Mouse (Mus musculus): Measurements from ENCODE around the gene Mrpl40. TPM values are rescaled to one million over a fixed set of nuclear protein-coding genes. Genes with fewer than 3 reads are reported as not detected.
A peak's percentile ranks its signal among the peaks of the same experiment; 100 is the strongest.
"Not testable (repeated sequence)": the region's sequence is repeated elsewhere in the genome, so short reads cannot be mapped to it uniquely, and the experiment has no call there.

Mrpl40 gene
- polyA plus RNA-seq, 1 experiment from 2014 or later, result 99.2 TPM

DNA sequence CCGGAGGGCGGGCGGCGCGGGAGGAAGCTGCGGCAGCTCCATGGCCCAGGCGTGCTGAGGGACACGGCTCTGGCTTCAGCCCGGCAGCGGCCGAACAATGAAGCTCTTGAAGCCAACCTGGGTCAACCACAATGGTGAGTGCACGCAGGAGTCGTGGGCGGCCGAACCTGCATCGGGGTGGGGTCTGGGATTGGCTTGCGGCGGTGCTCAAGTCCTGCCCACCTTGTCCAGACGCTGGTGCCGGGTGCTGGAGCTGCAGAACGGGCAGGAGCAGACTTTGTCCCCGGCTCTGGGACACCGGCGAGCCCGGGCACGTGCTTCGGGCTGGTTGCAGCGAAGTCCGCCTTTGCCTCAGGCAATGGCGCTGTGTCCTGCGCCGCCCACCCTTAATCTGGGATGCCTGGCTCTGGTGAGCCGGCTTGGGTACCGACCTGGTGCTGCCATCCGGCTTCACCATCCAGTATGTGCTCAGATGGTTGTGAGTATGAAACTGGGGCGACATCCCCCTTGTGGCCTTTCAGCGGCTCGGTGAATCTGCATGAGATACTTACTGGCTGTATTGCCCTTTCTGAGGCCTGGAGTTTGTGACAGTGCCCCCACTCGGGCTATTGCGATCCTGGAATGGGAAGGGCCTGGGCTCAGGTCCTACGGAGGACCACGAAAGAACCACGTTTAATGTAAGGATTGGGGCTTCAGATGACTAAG, 876 bp upstream of the Mrpl40 start:
- Histone ChIP-seq H3K9ac (replicated peaks; ENCODE audit: low read length) (peak overlapping the region; percentile 87), H3K36me3 (ENCODE audit: insufficient read depth, low read length) (peaks cover 19% of the 10 kb centered on the region), H3K4me3 (ENCODE audit: low read length) (peak overlapping the region; percentile 91), H3K27me3 (ENCODE audit: insufficient read depth, low read length) (no peaks in the 10 kb centered on the region), H3K9me3 (ENCODE audit: low read length) (no peaks in the 10 kb centered on the region), H3K4me2 (replicated peaks; ENCODE audit: low read depth, low read length) (peak overlapping the region; percentile 83), H3K27ac (ENCODE audit: low read length) (peak overlapping the region; percentile 97), H3K4me1 (ENCODE audit: insufficient read depth, low read length) (peaks cover 14% of the 10 kb centered on the region; the same call in 1 of the 2 replicates)
- ATAC-seq (ENCODE audit: low FRiP score, low TSS enrichment), result peak; percentile 60
- under 1% methylated on average over 41 of the region's 43 CpGs for WGBS

DNA sequence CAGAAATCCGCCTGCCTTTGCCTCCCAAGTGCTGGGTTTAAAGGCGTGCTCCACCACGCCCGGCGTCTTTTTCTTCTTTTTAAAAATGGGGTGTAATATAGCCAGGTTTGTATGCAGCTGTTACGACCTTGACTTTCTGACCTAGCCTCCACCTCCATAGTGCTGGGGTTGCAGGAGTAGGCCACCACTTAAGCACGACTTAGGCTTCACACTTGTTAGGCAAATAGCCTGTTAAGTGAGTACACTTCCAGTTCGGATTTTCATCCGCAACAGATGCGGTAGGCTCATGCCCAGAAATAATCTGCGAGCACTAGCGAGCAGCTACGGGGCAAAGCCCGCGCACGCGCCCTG, 596 bp downstream of the Mrpl40 start:
- Histone ChIP-seq H3K27ac (ENCODE audit: low read length) (peak overlapping the region; percentile 97), H3K4me1 (ENCODE audit: insufficient read depth, low read length) (peaks cover 14% of the 10 kb centered on the region; the same call in 1 of the 2 replicates), H3K27me3 (ENCODE audit: insufficient read depth, low read length) (no peaks in the 10 kb centered on the region), H3K4me3 (ENCODE audit: low read length) (peak overlapping the region; percentile 91), H3K4me2 (replicated peaks; ENCODE audit: low read depth, low read length) (peak overlapping the region; percentile 83), H3K36me3 (ENCODE audit: insufficient read depth, low read length) (peaks cover 28% of the 10 kb centered on the region), H3K9ac (replicated peaks; ENCODE audit: low read length) (peak overlapping the region; percentile 87), H3K9me3 (ENCODE audit: low read length) (no peaks in the 10 kb centered on the region)
- no peak; the same call in 1 of the 2 replicates for ATAC-seq (ENCODE audit: low FRiP score, low TSS enrichment)
- WGBS, result under 1% methylated on average over 17 of the region's 17 CpGs

DNA sequence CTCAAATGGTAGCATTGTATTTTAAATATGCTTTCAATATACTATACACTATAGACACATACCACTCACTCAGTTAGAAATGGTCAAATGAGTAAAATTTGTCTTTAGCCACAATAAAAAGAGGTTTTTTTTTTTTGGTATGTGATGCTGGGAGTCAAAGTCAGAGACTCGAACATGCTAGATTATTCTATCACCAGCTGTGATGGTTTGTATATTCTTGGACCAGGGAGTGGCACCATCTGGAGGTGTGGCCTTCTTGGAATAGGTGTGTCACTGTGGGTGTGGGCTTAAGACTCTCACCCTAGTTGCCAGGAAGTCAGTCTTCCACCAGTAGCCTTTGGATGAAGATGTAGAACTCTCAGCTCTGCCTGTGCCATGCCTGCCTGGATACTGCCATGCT, 6.2 kb downstream of the Mrpl40 start:
- not testable (repeated sequence) for H3K4me2 ChIP-seq (replicated peaks; ENCODE audit: low read depth, low read length); H3K4me1 ChIP-seq (ENCODE audit: insufficient read depth, low read length); H3K9ac ChIP-seq (replicated peaks; ENCODE audit: low read length); H3K9me3 ChIP-seq (ENCODE audit: low read length); H3K27me3 ChIP-seq (ENCODE audit: insufficient read depth, low read length); H3K4me3 ChIP-seq (ENCODE audit: low read length); ATAC-seq (ENCODE audit: low FRiP score, low TSS enrichment); H3K27ac ChIP-seq (ENCODE audit: low read length)
- 95% methylated on average over 1 of the region's 1 CpGs for WGBS
- H3K36me3 ChIP-seq (ENCODE audit: insufficient read depth, low read length), result peaks cover 31% of the 10 kb centered on the region

DNA sequence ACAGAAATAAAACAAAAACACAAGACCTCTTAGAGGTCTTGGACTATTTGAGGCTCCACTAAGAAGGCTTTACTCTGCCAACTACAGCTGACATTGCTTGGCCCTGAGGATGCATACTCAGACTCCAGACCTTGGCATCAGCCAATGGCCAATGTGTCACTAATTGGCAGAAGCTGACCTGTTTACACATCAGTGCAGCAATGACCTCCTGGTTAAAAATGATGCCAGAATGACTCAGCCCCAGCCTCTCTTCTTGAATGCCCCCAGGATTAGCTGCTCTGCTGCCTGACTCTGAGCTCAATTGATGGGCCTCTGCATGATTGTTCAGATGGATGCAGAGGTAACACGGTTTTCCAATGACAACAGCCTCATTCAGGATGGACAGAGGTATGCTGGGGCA, 16.5 kb downstream of the Mrpl40 start:
- no peak for ATAC-seq (ENCODE audit: low FRiP score, low TSS enrichment)
- H3K4me3 ChIP-seq (ENCODE audit: low read length), result no peak overlapping the region
- H3K27ac ChIP-seq (ENCODE audit: low read length), result no peak overlapping the region
- no peak overlapping the region for H3K4me2 ChIP-seq (replicated peaks; ENCODE audit: low read depth, low read length)
- H3K9me3 ChIP-seq (ENCODE audit: low read length), result peaks cover 5% of the 10 kb centered on the region
- no peaks in the 10 kb centered on the region for H3K4me1 ChIP-seq (ENCODE audit: insufficient read depth, low read length)
- WGBS, result 64% methylated on average over 1 of the region's 1 CpGs
- no peaks in the 10 kb centered on the region for H3K36me3 ChIP-seq (ENCODE audit: insufficient read depth, low read length)
- H3K9ac ChIP-seq (replicated peaks; ENCODE audit: low read length), result no peak overlapping the region
- no peaks in the 10 kb centered on the region for H3K27me3 ChIP-seq (ENCODE audit: insufficient read depth, low read length)

DNA sequence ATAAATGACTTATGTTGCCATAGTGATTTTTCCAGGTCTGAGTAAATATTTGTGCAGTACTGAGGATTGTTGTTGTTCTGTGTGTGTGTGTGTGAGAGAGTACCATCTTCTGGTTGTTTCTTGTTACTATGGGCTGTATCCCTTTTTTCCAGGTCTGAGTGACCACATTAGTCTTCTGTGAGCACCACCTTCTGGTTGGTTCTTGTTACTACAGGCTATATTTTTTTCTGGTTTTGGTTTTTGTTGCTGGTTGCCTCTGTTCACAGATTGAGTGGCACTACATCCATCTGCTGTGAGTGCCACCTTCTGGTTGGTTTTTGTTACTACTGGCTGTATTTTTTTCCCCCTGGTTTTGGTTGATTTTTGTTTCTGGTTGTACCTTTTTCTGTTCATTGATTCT, 18.1 kb downstream of the Mrpl40 start:
- Histone ChIP-seq H3K9ac (replicated peaks; ENCODE audit: low read length) (no peak overlapping the region), H3K36me3 (ENCODE audit: insufficient read depth, low read length) (no peaks in the 10 kb centered on the region), H3K27ac (ENCODE audit: low read length) (no peak overlapping the region), H3K27me3 (ENCODE audit: insufficient read depth, low read length) (no peaks in the 10 kb centered on the region), H3K9me3 (ENCODE audit: low read length) (peaks cover 5% of the 10 kb centered on the region), H3K4me2 (replicated peaks; ENCODE audit: low read depth, low read length) (no peak overlapping the region), H3K4me1 (ENCODE audit: insufficient read depth, low read length) (no peaks in the 10 kb centered on the region), H3K4me3 (ENCODE audit: low read length) (no peak overlapping the region)
- ATAC-seq (ENCODE audit: low FRiP score, low TSS enrichment), result no peak

DNA sequence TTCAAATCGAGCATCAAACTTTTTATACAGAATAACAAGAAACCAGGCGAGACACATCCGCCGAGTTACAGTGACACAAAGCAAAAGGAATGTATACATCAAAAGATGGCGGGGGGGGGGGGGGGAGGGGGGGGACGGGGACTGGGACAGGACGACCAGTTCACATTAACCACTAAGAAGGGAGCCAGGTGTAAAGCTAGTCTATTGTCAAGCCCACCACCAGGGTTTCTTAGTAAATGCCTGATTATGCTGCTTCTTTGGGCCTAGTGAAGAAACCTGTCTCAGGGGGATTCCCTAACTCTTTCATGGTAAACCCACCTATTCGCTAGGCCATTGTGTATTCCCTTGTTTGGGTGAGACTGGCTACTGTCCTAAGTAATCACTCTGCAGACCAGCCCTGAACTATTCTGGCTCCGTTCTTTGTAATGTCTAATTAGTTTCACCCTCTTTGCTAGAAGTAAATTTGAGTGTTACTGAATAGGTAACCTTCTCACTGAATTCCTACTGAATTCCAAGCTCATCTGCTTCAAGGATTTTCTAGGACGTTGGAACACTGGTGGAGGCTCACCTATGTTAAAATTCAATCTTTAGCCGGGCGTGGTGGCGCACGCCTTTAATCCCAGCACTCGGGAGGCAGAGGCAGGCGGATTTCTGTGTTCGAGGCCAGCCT, 27.0 kb downstream of the Mrpl40 start:
- not testable (repeated sequence) for H3K4me2 ChIP-seq (replicated peaks; ENCODE audit: low read depth, low read length); H3K27ac ChIP-seq (ENCODE audit: low read length); H3K27me3 ChIP-seq (ENCODE audit: insufficient read depth, low read length); H3K9ac ChIP-seq (replicated peaks; ENCODE audit: low read length); H3K9me3 ChIP-seq (ENCODE audit: low read length); H3K4me1 ChIP-seq (ENCODE audit: insufficient read depth, low read length); ATAC-seq (ENCODE audit: low FRiP score, low TSS enrichment); H3K4me3 ChIP-seq (ENCODE audit: low read length); H3K36me3 ChIP-seq (ENCODE audit: insufficient read depth, low read length)
- WGBS, result 89% methylated on average over 15 of the region's 17 CpGs

DNA sequence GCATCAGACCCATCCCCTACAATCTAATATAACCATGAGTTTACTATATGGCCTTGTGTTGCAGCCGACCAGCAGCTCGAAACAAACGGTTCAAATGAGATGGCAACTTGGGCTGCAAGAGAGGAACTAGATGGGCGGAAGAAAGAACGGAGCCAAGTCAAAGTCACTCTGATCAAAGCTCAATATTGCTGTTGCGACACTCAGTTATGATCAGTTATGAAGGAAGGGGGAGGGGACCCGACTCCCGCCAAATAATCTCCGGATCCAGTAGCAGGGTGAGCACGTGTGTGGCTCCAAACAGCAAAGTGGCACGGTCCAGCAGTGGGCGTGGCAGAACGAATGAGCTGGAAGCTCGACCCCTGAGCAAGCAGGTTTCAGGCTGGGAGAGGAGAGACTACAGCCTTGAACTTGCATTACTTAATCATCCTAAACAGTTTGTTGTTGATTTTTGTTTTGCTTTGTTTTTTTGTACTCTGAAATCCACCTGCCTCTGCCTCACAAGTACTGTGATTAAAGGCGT, 30.3 kb downstream of the Mrpl40 start:
- Histone ChIP-seq H3K4me3 (ENCODE audit: low read length) (no peak overlapping the region), H3K36me3 (ENCODE audit: insufficient read depth, low read length) (no peaks in the 10 kb centered on the region), H3K9me3 (ENCODE audit: low read length) (peaks cover 5% of the 10 kb centered on the region; the same call in 1 of the 2 replicates), H3K27me3 (ENCODE audit: insufficient read depth, low read length) (no peaks in the 10 kb centered on the region), H3K4me1 (ENCODE audit: insufficient read depth, low read length) (no peaks in the 10 kb centered on the region), H3K9ac (replicated peaks; ENCODE audit: low read length) (no peak overlapping the region), H3K27ac (ENCODE audit: low read length) (no peak overlapping the region), H3K4me2 (replicated peaks; ENCODE audit: low read depth, low read length) (no peak overlapping the region)
- ATAC-seq (ENCODE audit: low FRiP score, low TSS enrichment), result no peak
- 84% methylated on average over 15 of the region's 15 CpGs for WGBS

DNA sequence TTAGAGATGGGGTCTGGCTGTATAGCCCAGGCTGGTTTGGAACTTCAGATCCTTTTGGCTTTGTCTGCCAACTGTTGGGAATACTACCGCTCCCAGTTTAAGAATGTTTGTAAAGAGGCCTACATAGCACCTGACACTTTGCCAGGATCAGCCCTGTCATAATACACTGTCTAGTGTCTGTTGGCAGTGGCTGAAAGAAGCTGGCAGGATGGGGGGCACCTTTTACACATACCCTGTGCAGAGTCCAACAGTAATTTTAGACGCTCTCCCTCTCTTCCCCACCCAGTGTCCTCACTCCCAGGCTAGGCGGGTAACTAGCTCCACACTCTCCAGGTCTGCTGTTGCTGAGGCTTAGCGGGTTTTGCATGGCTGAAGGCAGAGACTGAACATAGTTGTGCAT, 38.3 kb downstream of the Mrpl40 start:
- no peaks in the 10 kb centered on the region for H3K9me3 ChIP-seq (ENCODE audit: low read length)
- WGBS, result 93% methylated on average over 4 of the region's 4 CpGs

DNA sequence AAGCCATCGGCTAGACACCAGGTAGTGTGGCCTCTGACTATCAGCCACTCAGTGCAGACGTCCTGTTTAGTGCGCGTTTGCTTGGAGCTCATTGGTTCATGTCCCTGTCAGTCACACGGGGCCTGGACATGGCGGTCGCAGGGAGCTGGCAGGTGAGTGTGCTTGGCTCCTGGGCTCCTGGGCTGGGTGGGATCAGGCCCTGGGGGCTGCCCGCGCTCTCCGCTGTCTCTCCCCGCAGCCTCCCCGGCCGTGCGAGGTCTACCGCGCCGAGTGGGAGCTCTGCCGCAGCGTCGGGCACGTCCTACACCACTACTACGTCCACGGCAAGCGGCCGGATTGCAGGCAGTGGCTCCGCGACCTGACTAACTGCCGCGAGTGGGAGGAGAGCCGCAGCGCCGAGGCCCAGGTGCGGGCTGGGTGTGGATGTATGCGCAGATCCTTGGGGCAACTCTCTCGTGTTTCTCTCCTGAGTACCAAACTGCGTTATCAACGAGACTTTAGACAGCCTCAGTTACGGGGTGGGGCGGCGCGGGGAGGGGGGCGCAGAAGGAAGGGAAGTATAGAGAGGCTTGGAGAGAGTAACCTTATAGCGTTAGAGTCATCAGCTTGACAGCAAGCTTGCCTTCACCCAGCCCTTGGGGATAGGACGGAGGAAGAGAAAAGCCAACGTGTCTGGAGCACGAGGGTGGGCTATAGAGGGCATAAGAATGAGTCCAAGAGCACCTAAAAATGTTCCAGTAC, 40.0 kb downstream of the Mrpl40 start, which contains the start of the genes 2510002D24Rik and Gm28539:
Gene 2510002D24Rik (plus strand): TSS at position 111 of the 741 bp plus-strand sequence.
Gene Gm28539 (plus strand): TSS at position 117 of the 741 bp plus-strand sequence.
- Histone ChIP-seq H3K4me3 (ENCODE audit: low read length) (peak within 1 kb of the TSS; percentile 84), H3K9me3 (ENCODE audit: low read length) (no peaks in the 10 kb centered on the region), H3K36me3 (ENCODE audit: insufficient read depth, low read length) (peaks cover 38% of the 10 kb centered on the region), H3K4me2 (replicated peaks; ENCODE audit: low read depth, low read length) (peak within 1 kb of the TSS; percentile 74), H3K4me1 (ENCODE audit: insufficient read depth, low read length) (0 out of 2 replicates have a peak, but pooled peaks cover 4% of the 10 kb centered on the region), H3K27me3 (ENCODE audit: insufficient read depth, low read length) (no peaks in the 10 kb centered on the region), H3K9ac (replicated peaks; ENCODE audit: low read length) (peak within 1 kb of the TSS; percentile 87), H3K27ac (ENCODE audit: low read length) (peak within 1 kb of the TSS; percentile 59)
- WGBS, result under 1% methylated on average over 46 of the region's 46 CpGs
- peak; percentile 98 for ATAC-seq (ENCODE audit: low FRiP score, low TSS enrichment)

More for the DNA sequence above, 38.3 kb downstream of the Mrpl40 start:
- H3K27ac ChIP-seq (ENCODE audit: low read length), result no peak overlapping the region
- no peak for ATAC-seq (ENCODE audit: low FRiP score, low TSS enrichment)
- H3K4me1 ChIP-seq (ENCODE audit: insufficient read depth, low read length), result 0 out of 2 replicates have a peak, but pooled peaks cover 4% of the 10 kb centered on the region
- no peak overlapping the region for H3K4me2 ChIP-seq (replicated peaks; ENCODE audit: low read depth, low read length)
- H3K4me3 ChIP-seq (ENCODE audit: low read length), result no peak overlapping the region
- peaks cover 26% of the 10 kb centered on the region for H3K36me3 ChIP-seq (ENCODE audit: insufficient read depth, low read length)
- H3K9ac ChIP-seq (replicated peaks; ENCODE audit: low read length), result no peak overlapping the region
- no peaks in the 10 kb centered on the region for H3K27me3 ChIP-seq (ENCODE audit: insufficient read depth, low read length)

Data from kidney, embryonic 16.5 days (tissue).